Mouse (Mus musculus) forebrain, embryonic 13.5 days (tissue): ENCODE data around the gene Mab21l3. TPM values are rescaled to one million over a fixed set of nuclear protein-coding genes. Genes with fewer than 3 reads are reported as not detected.

Experiments
- ATAC-seq: fragments of 200-750 bp; cut with Nextera tagmentation; 2 replicates; pipeline ENCODE4 v1.8.0; 2017
- H3K27ac ChIP-seq: fragments of 300-500 bp; sonication (generic); 2 replicates; pipeline ENCODE4 v1.5.1; 2015; ENCODE audit warnings: inconsistent platforms, mild to moderate bottlenecking, moderate library complexity
- H3K27me3 ChIP-seq: fragments of 300-500 bp; sonication (generic); 2 replicates; pipeline ENCODE4 v1.6.1; 2015; ENCODE audit warnings: mild to moderate bottlenecking, inconsistent platforms
- H3K36me3 ChIP-seq: fragments of 300-500 bp; sonication (generic); 2 replicates; pipeline ENCODE4 v1.6.1; 2015; ENCODE audit warnings: mild to moderate bottlenecking, inconsistent platforms; ENCODE audit not compliant: poor library complexity, severe bottlenecking
- H3K4me1 ChIP-seq: fragments of 300-500 bp; sonication (generic); 2 replicates; pipeline ENCODE4 v1.6.1; 2015; ENCODE audit warnings: inconsistent platforms
- H3K4me2 ChIP-seq: fragments of 300-500 bp; sonication (generic); 2 replicates; pipeline ENCODE4 v1.6.1; 2015; ENCODE audit warnings: inconsistent platforms, mild to moderate bottlenecking, moderate library complexity
- H3K4me3 ChIP-seq: fragments of 300-500 bp; sonication (generic); 2 replicates; pipeline ENCODE4 v1.5.1; 2015; ENCODE audit warnings: mild to moderate bottlenecking, inconsistent platforms
- H3K9ac ChIP-seq: fragments of 300-500 bp; sonication (generic); 2 replicates; pipeline ENCODE4 v1.6.1; 2015; ENCODE audit warnings: mild to moderate bottlenecking, inconsistent platforms
- H3K9me3 ChIP-seq: fragments of 300-500 bp; sonication (generic); replicated peaks from 2 replicates; pipeline ENCODE4 v1.6.1; 2016; ENCODE audit warnings: inconsistent platforms
- WGBS: fragments of 180-500 bp; shearing (Covaris S2); methylation state at CpG from one replicate; pipeline ENCODE4 v1.1.7; 2015; 5-methylcytosine and 5-hydroxymethylcytosine counted together
- polyA plus RNA-seq: library from polyadenylated mRNA; unstranded; fragments of >200 nt; fragmentation: Nextera tagmentation; extraction: Ambion mirVana; gene quantifications from 2 replicates; pipeline ENCODE4 v1.2.1, GENCODE M21; 2015

The Mab21l3 gene
- polyA plus RNA-seq, result 0.50 and 0.54 TPM in 2 replicates

DNA sequence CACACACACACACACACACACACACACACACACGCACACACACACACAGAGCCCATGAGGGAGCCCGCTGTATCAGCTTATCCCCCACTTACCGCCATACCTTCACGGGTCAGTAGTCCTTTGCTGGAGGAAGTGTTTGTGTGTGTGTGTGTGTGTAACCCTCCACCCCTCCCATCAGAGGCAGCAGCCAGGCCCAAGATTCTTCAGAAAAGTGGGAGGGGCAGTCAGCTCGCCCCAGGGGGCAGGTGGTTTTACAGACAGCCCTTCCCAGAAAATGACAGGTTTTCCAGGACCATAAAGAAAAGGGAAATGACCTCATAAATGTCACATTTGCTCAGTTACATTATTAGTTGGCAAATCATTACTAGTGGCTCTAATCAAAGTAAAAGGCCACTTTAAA is at the start of gene Mab21l3:
TSS of gene Mab21l3 (minus strand) at position 144 of the 400 bp plus-strand sequence.
- no peaks in the 10 kb centered on the region for H3K27me3 ChIP-seq
- H3K4me3 ChIP-seq, result no peak within 1 kb of the TSS
- no peak within 1 kb of the TSS for H3K9ac ChIP-seq
- no peak for ATAC-seq
- no peaks in the 10 kb centered on the region for H3K9me3 ChIP-seq
- WGBS, result 75% methylated on average over 5 of the region's 5 CpGs
- H3K4me1 ChIP-seq, result no peaks in the 10 kb centered on the region
- no peak within 1 kb of the TSS for H3K4me2 ChIP-seq
- H3K27ac ChIP-seq, result no peak within 1 kb of the TSS
- no peaks in the 10 kb centered on the region for H3K36me3 ChIP-seq

DNA sequence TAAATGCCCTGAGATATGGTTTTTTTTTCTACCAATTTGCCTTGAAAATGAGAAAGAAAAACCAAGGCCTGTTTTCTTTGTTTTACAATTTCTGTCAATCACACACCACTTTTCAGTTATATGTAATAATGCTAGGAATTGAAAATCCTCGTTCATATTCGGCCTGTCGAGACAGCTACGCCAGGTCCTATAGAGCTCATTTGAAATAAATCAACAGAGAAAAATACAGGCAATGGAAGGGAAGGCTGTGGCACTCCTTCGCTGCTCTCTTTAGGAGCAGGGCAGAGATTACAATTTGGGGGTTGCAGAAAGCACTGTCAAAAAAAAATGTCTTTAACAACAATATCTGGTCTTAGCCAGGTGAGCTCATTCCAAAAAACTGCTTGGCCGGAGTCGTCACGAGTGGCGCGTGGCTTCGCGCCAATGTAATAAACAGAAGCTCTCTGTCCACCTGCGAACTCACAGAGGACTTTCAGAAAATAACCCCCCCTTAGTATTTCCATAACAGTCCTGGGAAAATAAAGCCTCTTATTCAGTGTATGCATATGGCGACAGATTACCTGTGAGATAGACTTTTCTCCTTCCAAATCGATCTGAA is 48.7 kb upstream of the Mab21l3 start:
- no peak for ATAC-seq
- WGBS, result 84% methylated on average over 15 of the region's 15 CpGs
- no peak overlapping the region for H3K9ac ChIP-seq

DNA sequence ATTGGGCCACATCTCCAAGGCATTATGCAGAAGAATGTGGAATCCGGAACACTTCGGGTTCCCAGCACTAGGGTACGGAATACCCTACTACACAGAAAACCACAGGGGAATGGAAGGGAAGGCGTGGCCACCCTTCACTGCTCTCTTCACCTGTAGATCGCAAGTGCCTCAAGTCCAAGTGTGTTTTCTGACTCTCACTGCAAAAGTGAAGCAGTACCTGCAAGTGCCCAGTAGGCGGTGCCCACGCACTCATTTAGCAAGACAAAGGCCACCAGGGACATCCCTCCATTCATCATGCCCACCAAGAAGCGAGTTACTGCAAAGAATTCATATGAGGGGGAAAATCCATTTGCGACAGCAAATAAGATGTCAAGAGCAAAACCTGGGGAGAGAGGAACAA is 48.1 kb upstream of the Mab21l3 start:
- H3K4me1 ChIP-seq, result peaks cover 1% of the 10 kb centered on the region
- no peak overlapping the region for H3K4me3 ChIP-seq
- no peak overlapping the region for H3K9ac ChIP-seq
- peak; percentile 63 for ATAC-seq
- H3K4me2 ChIP-seq, result no peak overlapping the region
- H3K36me3 ChIP-seq, result no peaks in the 10 kb centered on the region
- H3K27me3 ChIP-seq, result no peaks in the 10 kb centered on the region
- no peaks in the 10 kb centered on the region for H3K9me3 ChIP-seq
- 24% methylated on average over 9 of the region's 9 CpGs for WGBS
- no peak overlapping the region for H3K27ac ChIP-seq

More for the DNA sequence above, 48.7 kb upstream of the Mab21l3 start:
- H3K27me3 ChIP-seq, result no peaks in the 10 kb centered on the region
- no peaks in the 10 kb centered on the region for H3K36me3 ChIP-seq
- no peaks in the 10 kb centered on the region for H3K9me3 ChIP-seq
- H3K4me3 ChIP-seq, result no peak overlapping the region
- H3K4me2 ChIP-seq, result no peak overlapping the region
- peaks cover 7% of the 10 kb centered on the region for H3K4me1 ChIP-seq
- peak overlapping the region; percentile 21; the same call in 1 of the 2 replicates for H3K27ac ChIP-seq

DNA sequence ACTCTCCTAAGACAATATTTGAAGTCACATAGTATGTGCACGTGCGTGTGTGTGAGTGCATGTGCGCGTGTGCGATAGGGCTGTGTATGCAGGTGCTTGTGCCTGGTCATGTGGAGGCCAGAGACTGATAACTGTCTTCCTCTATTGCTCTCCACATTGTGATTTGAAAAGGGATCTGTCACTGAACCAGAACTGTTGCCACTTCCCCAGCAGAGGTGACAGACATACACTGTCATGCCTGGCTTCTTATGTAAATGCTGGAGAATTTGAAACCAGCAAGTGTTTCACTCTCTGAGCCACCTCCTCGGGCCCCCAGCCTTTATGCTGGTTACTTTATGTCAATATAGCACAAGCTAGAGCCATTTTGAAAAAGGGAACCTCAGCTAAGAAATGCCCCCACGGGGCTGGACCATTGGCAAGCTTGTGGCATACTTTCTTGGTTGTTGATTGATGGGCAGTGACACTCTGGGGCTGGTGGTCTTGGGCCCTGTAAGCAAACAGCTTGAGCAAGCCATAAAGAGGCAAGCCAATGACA is 46.7 kb upstream of the Mab21l3 start:
- H3K27ac ChIP-seq, result no peak overlapping the region
- 87% methylated on average over 7 of the region's 7 CpGs for WGBS
- no peak overlapping the region for H3K4me2 ChIP-seq
- H3K27me3 ChIP-seq, result no peaks in the 10 kb centered on the region
- H3K9ac ChIP-seq, result no peak overlapping the region
- no peaks in the 10 kb centered on the region for H3K9me3 ChIP-seq
- no peaks in the 10 kb centered on the region; the same call in 1 of the 2 replicates for H3K4me1 ChIP-seq
- H3K36me3 ChIP-seq, result no peaks in the 10 kb centered on the region
- peak; percentile 16; the same call in 1 of the 2 replicates for ATAC-seq
- H3K4me3 ChIP-seq, result no peak overlapping the region

DNA sequence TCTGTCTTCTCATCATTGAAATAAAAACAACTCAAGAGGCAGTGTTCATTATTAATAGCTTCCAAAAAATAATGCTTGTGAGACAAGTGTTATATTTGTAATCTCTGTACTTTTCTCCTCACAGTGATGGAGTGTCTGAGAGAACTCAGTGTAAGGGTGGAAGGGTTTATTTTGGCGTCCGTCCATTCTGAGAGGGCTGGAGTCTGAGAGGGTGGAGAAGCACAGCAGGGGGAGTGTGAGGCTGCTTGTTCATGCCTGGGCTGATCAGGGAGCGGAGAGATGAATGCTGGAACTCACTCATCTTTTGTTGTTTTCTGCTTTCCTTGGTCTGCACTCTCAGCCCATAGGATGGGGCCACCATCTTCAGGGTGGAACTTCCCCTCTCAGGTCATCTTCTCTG is 36.8 kb upstream of the Mab21l3 start:
- ATAC-seq, result peak; percentile 70; the same call in 1 of the 2 replicates
- Histone ChIP-seq H3K9ac (no peak overlapping the region), H3K9me3 (no peaks in the 10 kb centered on the region), H3K27me3 (no peaks in the 10 kb centered on the region), H3K36me3 (no peaks in the 10 kb centered on the region), H3K4me1 (peaks cover 13% of the 10 kb centered on the region), H3K4me2 (no peak overlapping the region), H3K4me3 (no peak overlapping the region), H3K27ac (no peak overlapping the region)
- WGBS, result 23% methylated on average over 3 of the region's 3 CpGs

DNA sequence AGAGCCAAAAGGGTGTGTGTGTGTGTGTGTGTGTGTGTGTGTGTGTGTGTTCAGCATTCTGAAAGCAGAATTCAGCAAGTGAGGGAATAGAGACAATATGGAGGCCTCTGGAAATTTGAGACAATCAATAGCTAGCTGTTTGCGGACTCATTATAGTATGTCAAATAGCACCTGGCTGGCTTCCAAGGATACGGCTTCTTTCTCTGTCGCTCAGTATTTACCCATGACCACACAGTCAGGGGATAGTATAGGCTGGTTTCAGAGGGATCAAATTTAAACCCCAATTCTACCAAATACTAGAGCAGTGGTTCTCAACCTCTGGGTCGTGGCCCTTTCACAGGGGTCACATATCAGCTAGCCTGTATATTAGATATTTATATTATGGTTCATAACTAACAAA is 36.3 kb upstream of the Mab21l3 start:
- WGBS, result 27% methylated on average over 4 of the region's 4 CpGs
- peak; percentile 55; the same call in 1 of the 2 replicates for ATAC-seq

DNA sequence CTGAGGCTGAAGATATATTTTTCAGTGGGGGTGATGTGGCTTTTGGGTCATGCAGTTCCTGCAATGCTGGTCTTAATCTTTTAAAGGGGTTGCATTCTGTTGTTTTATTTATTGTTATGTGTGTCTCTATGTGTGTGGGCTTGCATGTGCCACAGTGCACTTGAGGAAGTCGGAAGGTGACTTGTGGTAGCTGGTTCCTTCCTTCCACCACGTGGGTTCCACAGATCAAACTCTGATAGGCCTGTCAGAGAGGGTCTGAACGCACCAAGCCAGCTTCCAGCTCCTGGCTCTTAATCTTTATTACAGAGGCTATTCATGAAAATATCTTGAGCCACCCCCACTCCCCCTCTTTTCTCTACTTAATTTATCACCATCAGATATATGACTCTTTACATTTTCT is 35.1 kb upstream of the Mab21l3 start:
- H3K27ac ChIP-seq, result no peak overlapping the region
- WGBS, result 68% methylated on average over 3 of the region's 3 CpGs
- no peak overlapping the region for H3K4me3 ChIP-seq
- ATAC-seq, result no peak
- H3K4me2 ChIP-seq, result no peak overlapping the region
- no peaks in the 10 kb centered on the region for H3K27me3 ChIP-seq
- peaks cover 11% of the 10 kb centered on the region; the same call in 1 of the 2 replicates for H3K36me3 ChIP-seq
- no peaks in the 10 kb centered on the region for H3K9me3 ChIP-seq
- H3K4me1 ChIP-seq, result peaks cover 13% of the 10 kb centered on the region
- H3K9ac ChIP-seq, result no peak overlapping the region

More for the DNA sequence above, 36.3 kb upstream of the Mab21l3 start:
- Histone ChIP-seq H3K4me1 (peaks cover 13% of the 10 kb centered on the region), H3K9me3 (no peaks in the 10 kb centered on the region), H3K27me3 (no peaks in the 10 kb centered on the region), H3K4me2 (no peak overlapping the region), H3K9ac (no peak overlapping the region), H3K4me3 (no peak overlapping the region), H3K27ac (no peak overlapping the region), H3K36me3 (peaks cover under 1% of the 10 kb centered on the region; the same call in 1 of the 2 replicates)

DNA sequence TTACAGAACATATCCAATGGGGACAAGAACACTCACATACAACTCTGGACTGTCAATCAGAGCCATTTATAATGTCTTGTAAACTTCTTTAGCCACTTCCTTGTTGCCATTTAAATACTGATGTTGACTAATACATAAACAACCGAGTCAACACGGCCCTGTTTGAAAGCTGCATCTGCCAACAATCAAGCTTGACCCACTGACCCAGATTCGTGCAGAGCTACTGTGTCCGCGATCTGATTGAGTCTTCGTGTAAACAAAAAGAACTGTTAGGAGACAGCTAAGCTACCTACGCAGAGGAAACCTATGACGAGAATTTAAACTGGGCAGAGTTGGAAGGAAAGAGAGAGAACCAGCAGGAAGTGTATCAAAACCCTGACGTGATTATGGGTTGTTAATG is 33.0 kb upstream of the Mab21l3 start:
- Histone ChIP-seq H3K27me3 (no peaks in the 10 kb centered on the region), H3K4me1 (peaks cover 18% of the 10 kb centered on the region), H3K4me3 (no peak overlapping the region), H3K4me2 (no peak overlapping the region), H3K27ac (no peak overlapping the region), H3K9ac (no peak overlapping the region), H3K36me3 (peaks cover 11% of the 10 kb centered on the region; the same call in 1 of the 2 replicates), H3K9me3 (no peaks in the 10 kb centered on the region)
- ATAC-seq, result no peak
- 77% methylated on average over 9 of the region's 9 CpGs for WGBS

DNA sequence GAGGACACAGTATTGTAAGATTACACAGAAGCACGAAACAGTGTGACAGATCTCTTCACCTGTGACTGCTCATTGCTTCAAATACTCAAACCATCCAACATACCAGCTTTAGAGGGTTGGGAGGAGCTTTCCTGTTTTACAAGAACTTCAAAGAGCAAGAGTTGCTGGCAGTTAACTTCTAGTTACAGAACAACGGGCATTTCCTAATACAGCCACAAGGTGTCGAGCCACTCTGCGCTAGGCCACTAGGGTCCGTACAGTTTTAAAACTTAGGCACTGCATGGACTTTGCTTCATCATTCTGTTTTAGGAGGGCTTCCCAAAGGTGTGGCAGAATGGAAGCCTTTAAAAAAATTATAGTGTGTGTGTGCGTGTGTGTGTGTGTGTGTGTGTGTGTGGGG is 32.1 kb upstream of the Mab21l3 start:
- WGBS, result 86% methylated on average over 6 of the region's 6 CpGs

DNA sequence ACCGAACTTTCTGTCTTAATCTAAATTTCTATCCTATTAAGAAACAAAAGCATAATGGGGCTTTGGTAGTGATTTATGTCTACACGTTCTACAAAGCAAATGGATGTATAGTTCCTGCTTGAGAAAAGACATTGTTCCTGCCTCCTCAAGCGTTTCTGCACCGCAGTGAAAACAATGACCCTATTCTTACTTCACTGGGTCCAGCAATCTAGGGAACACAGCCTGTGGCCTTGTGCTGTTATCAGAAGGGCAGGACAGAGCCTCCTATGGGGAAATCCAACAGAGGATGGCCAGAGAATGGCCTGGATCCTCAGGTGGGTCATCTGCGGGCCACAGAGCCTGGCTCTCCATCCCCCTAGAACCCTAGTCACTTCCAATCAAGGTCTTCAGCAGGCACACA is 29.4 kb upstream of the Mab21l3 start:
- no peak for ATAC-seq
- no peaks in the 10 kb centered on the region for H3K27me3 ChIP-seq
- H3K27ac ChIP-seq, result no peak overlapping the region
- H3K4me3 ChIP-seq, result no peak overlapping the region
- WGBS, result 6% methylated on average over 5 of the region's 5 CpGs
- H3K4me1 ChIP-seq, result peaks cover 17% of the 10 kb centered on the region
- H3K36me3 ChIP-seq, result peaks cover 11% of the 10 kb centered on the region; the same call in 1 of the 2 replicates
- no peak overlapping the region for H3K9ac ChIP-seq
- no peak overlapping the region for H3K4me2 ChIP-seq
- no peaks in the 10 kb centered on the region for H3K9me3 ChIP-seq

More for the DNA sequence above, 32.1 kb upstream of the Mab21l3 start:
- peaks cover 11% of the 10 kb centered on the region; the same call in 1 of the 2 replicates for H3K36me3 ChIP-seq
- H3K4me1 ChIP-seq, result peaks cover 19% of the 10 kb centered on the region
- H3K27me3 ChIP-seq, result no peaks in the 10 kb centered on the region
- H3K9ac ChIP-seq, result no peak overlapping the region
- H3K4me3 ChIP-seq, result no peak overlapping the region
- no peak for ATAC-seq
- H3K4me2 ChIP-seq, result no peak overlapping the region
- H3K9me3 ChIP-seq, result no peaks in the 10 kb centered on the region
- H3K27ac ChIP-seq, result no peak overlapping the region

DNA sequence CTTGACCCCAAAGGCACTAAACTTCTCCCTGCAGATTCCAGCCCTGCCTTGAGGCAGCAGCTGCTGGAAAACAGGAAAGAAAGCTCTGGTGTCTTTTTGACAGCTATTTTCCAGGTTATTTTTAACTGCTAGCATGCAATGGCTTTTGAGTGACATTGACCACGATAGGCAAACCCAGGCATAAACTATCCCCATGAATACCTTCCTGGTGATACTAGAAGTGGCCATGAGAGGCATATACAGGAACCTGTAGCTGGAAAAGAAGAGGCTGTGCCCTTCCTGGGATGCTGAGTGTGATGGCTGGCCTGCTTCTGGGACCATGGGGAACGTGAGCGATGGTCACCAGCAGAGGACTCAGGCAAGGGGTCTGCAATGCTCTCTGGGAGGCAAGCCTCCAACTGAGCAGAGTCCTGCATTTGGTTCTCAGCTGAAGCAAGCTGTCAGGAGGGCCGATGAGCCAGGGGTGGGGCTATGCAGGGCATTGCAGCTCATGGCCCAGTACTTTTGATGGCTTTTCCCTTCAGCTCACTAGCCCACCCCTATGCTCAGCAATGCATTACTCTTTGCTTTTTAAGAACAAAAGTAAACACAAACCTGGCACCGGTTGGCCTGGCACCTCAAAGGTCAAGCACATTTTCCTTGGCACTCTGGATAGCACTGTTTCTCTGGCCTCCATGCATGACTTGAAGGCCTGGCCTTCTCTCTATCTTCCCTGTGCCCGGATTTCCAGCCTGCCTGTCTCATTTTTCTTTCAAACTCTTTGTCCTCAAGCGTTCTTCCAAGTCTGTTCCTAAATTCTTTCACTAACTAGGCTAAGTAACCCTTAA is 27.9 kb upstream of the Mab21l3 start:
- Histone ChIP-seq H3K4me1 (peaks cover 19% of the 10 kb centered on the region), H3K9ac (no peak overlapping the region), H3K27me3 (no peaks in the 10 kb centered on the region), H3K36me3 (peaks cover 11% of the 10 kb centered on the region; the same call in 1 of the 2 replicates), H3K4me2 (no peak overlapping the region), H3K9me3 (no peaks in the 10 kb centered on the region), H3K4me3 (no peak overlapping the region), H3K27ac (no peak overlapping the region)
- no peak for ATAC-seq
- WGBS, result 81% methylated on average over 7 of the region's 7 CpGs
